Mouse (Mus musculus) monocyte, adult 5-6 weeks (primary cell): ENCODE results near the gene Chn2. TPM values are rescaled to one million over a fixed set of nuclear protein-coding genes. Genes with fewer than 3 reads are reported as not detected.
A peak's percentile ranks its signal among the peaks of the same experiment; 100 is the strongest.

Experiments used
- ATAC-seq: fragments of 153-309, 156-312 bp; replicated peaks from 2 replicates; pipeline ENCODE4 v1.8.0; 2017; ENCODE audit warnings: mild to moderate bottlenecking; ENCODE audit not compliant: low TSS enrichment, insufficient number of reproducible peaks, severe bottlenecking, poor library complexity, low FRiP score
- total RNA-seq: library from RNA; stranded (forward); fragments of 200-1000, 200-491, 200-594 nt; gene quantifications from 3 replicates; pipeline ENCODE4 v1.2.3, GENCODE M21; 2017

Chn2 gene
- 21.5 to 41.1 TPM (median 21.7 TPM) in 3 replicates for total RNA-seq

- no peak for ATAC-seq
These were observed at the start of gene Chn2 for GRCm38 (mm10) chr6:54039357-54039804. Chn2 (plus strand) TSS chr6:54039554.

GRCm38 (mm10) chr6:53992386-53992785 is 47.0 kb upstream of the Chn2 start:
- no peak for ATAC-seq

GRCm38 (mm10) chr6:53995519-53995918 is 43.8 kb upstream of the Chn2 start:
- no peak for ATAC-seq

GRCm38 (mm10) chr6:53996226-53996955 is 43.0 kb upstream of the Chn2 start:
- ATAC-seq: no peak

GRCm38 (mm10) chr6:54005302-54005701 is 34.1 kb upstream of the Chn2 start:
- ATAC-seq: no peak

- ATAC-seq: peak; percentile 84
These were observed 30.8 kb upstream of the Chn2 start for GRCm38 (mm10) chr6:54008448-54009120.

- no peak for ATAC-seq
These were observed 30.1 kb upstream of the Chn2 start for GRCm38 (mm10) chr6:54009293-54009692.

GRCm38 (mm10) chr6:54010362-54010761 is 29.0 kb upstream of the Chn2 start:
- ATAC-seq: no peak

GRCm38 (mm10) chr6:54012163-54012562 is 27.2 kb upstream of the Chn2 start:
- no peak for ATAC-seq

- ATAC-seq: no peak
These were observed 21.3 kb upstream of the Chn2 start for GRCm38 (mm10) chr6:54018038-54018437.

GRCm38 (mm10) chr6:54018861-54019260 is 20.5 kb upstream of the Chn2 start:
- no peak for ATAC-seq

- no peak for ATAC-seq
These were observed 18.1 kb upstream of the Chn2 start for GRCm38 (mm10) chr6:54021123-54021789.

- ATAC-seq: no peak
These were observed 15.5 kb upstream of the Chn2 start for GRCm38 (mm10) chr6:54023846-54024245.

- no peak for ATAC-seq
These were observed 10.6 kb upstream of the Chn2 start for GRCm38 (mm10) chr6:54028706-54029105.

GRCm38 (mm10) chr6:54030351-54030750 is 9.0 kb upstream of the Chn2 start:
- no peak for ATAC-seq

GRCm38 (mm10) chr6:54030776-54031175 is 8.6 kb upstream of the Chn2 start:
- no peak for ATAC-seq

- ATAC-seq: peak; percentile 68; the same call in 1 of the 2 replicates
These were observed 4.9 kb upstream of the Chn2 start for GRCm38 (mm10) chr6:54034471-54034870.

- no peak for ATAC-seq
These were observed 3.8 kb upstream of the Chn2 start for GRCm38 (mm10) chr6:54035548-54035947.

GRCm38 (mm10) chr6:54038866-54039265 is 488 bp upstream of the Chn2 start:
- ATAC-seq: no peak
